Mouse (Mus musculus) large intestine, adult 2 months (tissue): ENCODE measurements around the gene Ubp1. TPM values are rescaled to one million over a fixed set of nuclear protein-coding genes. Genes with fewer than 3 reads are reported as not detected.
"Not testable (repeated sequence)": the region's sequence is repeated elsewhere in the genome, so short reads cannot be mapped to it uniquely, and the experiment has no call there.

Experiments
- DNase-seq: peaks from one replicate; pipeline ENCODE4 v3.0.0-alpha.2; 2012; ENCODE audit warnings: low read depth, low spot score
- WGBS: fragments of 180-500 bp; shearing (Covaris S2); methylation state at CpG from one replicate; pipeline ENCODE4 v1.1.7; 2018; 5-methylcytosine and 5-hydroxymethylcytosine counted together
- polyA plus RNA-seq: library from polyadenylated mRNA; depleted of rRNA; stranded (reverse); fragments of >200 nt; gene quantifications from 2 replicates; pipeline ENCODE4 v1.2.3, GENCODE M21; 2012; rRNA removed

The Ubp1 gene
- polyA plus RNA-seq, result 41.6 and 46.8 TPM in 2 replicates

GRCm38 (mm10) chr9:113930534-113931374 is at the start of gene Ubp1:
TSS of gene Ubp1 (plus strand) at chr9:113930934.
- peak; percentile 94 for DNase-seq
- under 1% methylated on average over 55 of the region's 86 CpGs for WGBS

GRCm38 (mm10) chr9:113894903-113895302 is 35.8 kb upstream of the Ubp1 start:
- no peak for DNase-seq
- WGBS, result 95% methylated on average over 3 of the region's 3 CpGs

- WGBS, result 40% methylated on average over 4 of the region's 4 CpGs
- no peak for DNase-seq
These were observed 27.6 kb upstream of the Ubp1 start for GRCm38 (mm10) chr9:113903136-113903535.

GRCm38 (mm10) chr9:113904315-113904714 is 26.4 kb upstream of the Ubp1 start:
- 98% methylated on average over 6 of the region's 6 CpGs for WGBS
- not testable (repeated sequence) for DNase-seq

- WGBS, result 95% methylated on average over 5 of the region's 5 CpGs
These were observed 14.9 kb upstream of the Ubp1 start for GRCm38 (mm10) chr9:113915789-113916188.

GRCm38 (mm10) chr9:113922677-113923076 is 8.1 kb upstream of the Ubp1 start:
- WGBS, result 82% methylated on average over 5 of the region's 5 CpGs
- no peak for DNase-seq

More at GRCm38 (mm10) chr9:113915789-113916188, 14.9 kb upstream of the Ubp1 start:
- no peak for DNase-seq

- 86% methylated on average over 5 of the region's 5 CpGs for WGBS
- DNase-seq, result no peak
These were observed 5.9 kb upstream of the Ubp1 start for GRCm38 (mm10) chr9:113924883-113925282.

- no peak for DNase-seq
These were observed 2.1 kb upstream of the Ubp1 start for GRCm38 (mm10) chr9:113928591-113928990.

GRCm38 (mm10) chr9:113929676-113930075 is 1.1 kb upstream of the Ubp1 start:
- DNase-seq, result no peak
- WGBS, result 75% methylated on average over 1 of the region's 1 CpGs

More at GRCm38 (mm10) chr9:113928591-113928990, 2.1 kb upstream of the Ubp1 start:
- WGBS, result 65% methylated on average over 4 of the region's 4 CpGs

- DNase-seq, result no peak
- under 1% methylated on average over 78 of the region's 91 CpGs for WGBS
These were observed 803 bp downstream of the Ubp1 start for GRCm38 (mm10) chr9:113931375-113932099.

GRCm38 (mm10) chr9:113932100-113932470 is 1.4 kb downstream of the Ubp1 start:
- 1% methylated on average over 8 of the region's 8 CpGs for WGBS
- DNase-seq, result no peak

- WGBS, result 7% methylated on average over 11 of the region's 11 CpGs
- DNase-seq, result no peak
These were observed 1.8 kb downstream of the Ubp1 start for GRCm38 (mm10) chr9:113932501-113932900.

GRCm38 (mm10) chr9:113935638-113936037 is 4.9 kb downstream of the Ubp1 start:
- no peak for DNase-seq
- 61% methylated on average over 5 of the region's 5 CpGs for WGBS

GRCm38 (mm10) chr9:113939063-113939850 is 8.5 kb downstream of the Ubp1 start:
- 74% methylated on average over 9 of the region's 9 CpGs for WGBS
- no peak for DNase-seq

GRCm38 (mm10) chr9:113941103-113941805 is 10.5 kb downstream of the Ubp1 start:
- 50% methylated on average over 3 of the region's 3 CpGs for WGBS
- DNase-seq, result no peak

GRCm38 (mm10) chr9:113943372-113943771 is 12.6 kb downstream of the Ubp1 start:
- 98% methylated on average over 1 of the region's 1 CpGs for WGBS
- no peak for DNase-seq

- DNase-seq, result no peak
- WGBS, result 77% methylated on average over 1 of the region's 1 CpGs
These were observed 16.5 kb downstream of the Ubp1 start for GRCm38 (mm10) chr9:113947216-113947615.

GRCm38 (mm10) chr9:113957777-113958176 is 27.0 kb downstream of the Ubp1 start:
- 92% methylated on average over 4 of the region's 4 CpGs for WGBS
- DNase-seq, result no peak

GRCm38 (mm10) chr9:113963718-113964117 is 33.0 kb downstream of the Ubp1 start:
- DNase-seq, result no peak
